Mouse (Mus musculus): ENCODE measurements around the gene Vmn2r50.
"Not testable (repeated sequence)": the region's sequence is repeated elsewhere in the genome, so short reads cannot be mapped to it uniquely, and the experiment has no call there.

Gene Vmn2r50

DNA sequence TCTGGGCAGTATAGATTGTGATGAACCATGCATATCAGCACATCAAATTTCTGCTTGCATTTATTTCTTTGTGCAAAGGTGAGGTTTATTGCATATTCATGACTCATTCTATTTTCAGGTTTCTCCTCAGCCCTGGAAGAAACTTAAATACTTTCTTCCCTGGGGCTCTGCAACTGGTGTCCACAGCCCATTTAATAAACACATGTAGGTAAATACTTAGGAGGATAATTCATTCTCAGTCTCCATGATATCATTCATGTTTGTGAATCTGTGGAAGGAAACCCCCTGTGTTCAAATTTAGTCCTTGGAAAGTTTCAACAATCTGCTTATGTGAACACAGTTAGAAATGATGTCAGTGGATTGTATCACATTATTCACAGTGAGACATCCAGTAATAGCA, at the start of gene Vmn2r50:
TSS of gene Vmn2r50 (minus strand) at position 101 of the 400 bp plus-strand sequence.
- not testable (repeated sequence) for DNase-seq (ENCODE audit: low read depth, low spot score)

DNA sequence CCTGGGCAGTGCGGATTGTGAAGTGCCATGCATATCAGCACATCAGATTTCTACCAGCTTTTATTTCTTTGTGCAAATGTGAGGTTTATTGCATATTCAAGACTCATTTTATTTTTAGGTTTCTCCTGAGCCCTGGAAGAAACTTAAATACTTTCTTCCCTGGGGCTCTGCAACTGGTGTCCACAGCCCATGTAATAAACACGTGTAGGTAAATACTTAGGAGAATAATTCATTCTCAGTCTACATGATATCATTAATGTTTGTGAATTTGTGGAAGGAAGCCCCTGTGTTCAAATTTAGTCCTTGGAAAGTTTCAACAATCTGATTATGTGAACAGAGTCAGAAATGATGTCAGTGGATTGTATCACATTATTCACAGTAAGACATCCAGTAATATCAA, 60.9 kb downstream of the Vmn2r50 start, which contains the start of gene Vmn2r49:
TSS of gene Vmn2r49 (minus strand) at position 101 of the 400 bp plus-strand sequence.
- DNase-seq (ENCODE audit: low read depth, low spot score), result not testable (repeated sequence)

Data from mesoderm, embryonic 11.5 days (tissue).